Mouse (Mus musculus): ENCODE results near the gene Kmt2e.

GRCm38 (mm10) chr5:23413058-23413457, 21.2 kb upstream of the Kmt2e start:
- TF ChIP-seq CTCF (conservative IDR thresholded peaks at IDR 0.05; ENCODE audit: insufficient read depth, insufficient read length, low read depth, low read length) (no peak), POLR2A (IDR thresholded peaks at IDR 0.05; ENCODE audit: low read depth, low read length) (no peak)
